Mouse (Mus musculus): ENCODE results near the gene Eps8.

Gene Eps8

DNA sequence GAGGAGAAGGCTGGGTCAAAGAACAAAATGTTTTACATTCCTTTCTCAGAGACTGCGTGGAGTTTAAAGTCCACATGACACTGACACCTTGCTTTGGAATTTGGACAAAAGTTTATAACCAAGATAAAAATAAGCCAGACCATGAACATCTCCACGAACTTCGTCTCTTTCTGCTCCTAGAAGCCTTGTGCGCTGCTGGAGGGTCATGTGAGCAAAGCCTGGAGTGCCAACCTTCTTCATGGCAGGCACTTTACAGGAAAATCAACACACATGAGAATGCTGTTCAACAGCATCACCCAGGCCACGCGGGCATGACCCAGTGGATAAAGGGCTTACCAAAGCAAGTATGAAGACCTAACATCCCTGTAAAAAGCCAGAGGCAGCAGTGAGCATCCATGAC is 85.6 kb downstream of the Eps8 start:
- no peak for DNase-seq (ENCODE audit: low spot score)

DNA sequence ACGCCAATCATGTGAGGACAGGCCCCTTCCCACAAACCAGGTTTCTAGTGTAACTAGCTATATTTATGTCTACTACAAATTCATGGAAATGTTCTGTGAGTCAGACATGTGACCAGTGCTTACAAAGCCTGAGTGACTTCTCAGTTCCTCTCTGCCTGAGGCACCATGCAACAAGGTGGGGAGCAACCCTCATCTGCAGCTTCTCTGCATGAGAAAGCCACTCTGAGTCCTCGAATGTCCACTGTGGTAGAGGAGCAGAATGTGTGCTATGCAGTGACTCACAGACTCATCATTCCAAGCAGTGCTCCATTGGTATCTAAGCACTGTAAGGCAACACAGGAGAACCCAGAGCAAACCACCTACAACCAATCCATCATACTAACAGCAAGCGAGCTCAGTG is 88.8 kb downstream of the Eps8 start:
- no peak for DNase-seq (ENCODE audit: low spot score)

DNA sequence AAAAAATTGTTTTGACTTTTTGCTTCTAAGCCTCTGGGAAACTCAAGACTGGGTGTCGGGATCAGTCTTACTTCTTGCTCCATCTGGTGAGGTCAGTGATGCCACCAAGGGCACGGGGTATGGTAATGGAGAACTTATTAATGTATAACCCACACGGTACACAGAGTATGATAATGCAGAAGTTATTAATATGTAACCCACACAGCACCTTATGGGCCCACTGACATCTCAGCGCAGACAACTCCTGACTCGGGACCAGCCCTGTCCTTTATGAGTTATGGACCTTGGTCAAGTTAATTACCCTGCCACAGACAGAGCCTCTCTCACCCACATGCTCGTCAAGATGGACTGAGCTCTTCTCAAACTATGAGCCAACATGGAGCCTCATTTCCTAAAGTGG is 89.2 kb downstream of the Eps8 start:
- no peak for DNase-seq (ENCODE audit: low spot score)

DNA sequence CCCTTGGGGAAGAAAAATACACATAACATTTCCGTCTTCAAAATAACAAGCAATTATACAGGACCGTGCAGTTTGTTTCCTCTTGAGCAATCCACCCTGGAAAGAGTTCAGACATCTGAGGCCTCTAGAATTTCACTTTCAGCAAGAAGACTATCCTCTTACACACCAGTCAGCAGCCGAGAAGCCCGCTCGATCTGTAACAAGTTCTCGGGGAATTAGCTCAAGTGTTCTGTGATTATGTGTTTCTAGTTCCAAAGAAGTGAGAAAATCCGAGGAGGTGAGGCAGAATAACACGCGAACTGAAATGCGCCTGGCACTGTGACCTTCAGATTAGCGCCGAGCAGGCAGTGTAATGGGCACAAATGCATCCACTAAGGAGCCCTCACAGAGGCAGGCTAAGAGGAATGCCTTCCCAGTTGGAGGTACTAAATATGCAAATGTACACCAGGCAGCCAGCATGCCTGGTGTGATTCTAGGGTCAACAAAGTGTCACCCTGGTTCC is 94.3 kb downstream of the Eps8 start:
- DNase-seq (ENCODE audit: low spot score) = no peak

DNA sequence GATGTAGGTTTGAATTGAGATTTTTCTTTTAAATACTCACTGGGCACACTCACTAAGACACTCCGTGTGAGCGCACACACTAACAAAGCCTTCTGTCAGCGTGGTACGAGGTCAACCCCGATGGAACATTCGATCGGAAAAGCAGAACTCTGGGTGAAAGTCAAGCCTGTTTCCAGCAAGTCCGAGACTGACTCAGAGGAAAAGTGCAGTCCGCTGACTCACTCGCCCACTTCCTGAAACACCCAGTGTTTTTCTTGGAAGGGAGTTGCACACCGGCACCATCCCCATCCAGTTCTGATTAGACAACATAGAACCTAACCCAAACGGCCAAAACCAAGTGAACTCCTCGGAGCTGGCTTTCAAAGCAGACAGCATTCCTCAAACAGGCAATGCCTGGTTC is 95.8 kb downstream of the Eps8 start:
- no peak for DNase-seq (ENCODE audit: low spot score)

DNA sequence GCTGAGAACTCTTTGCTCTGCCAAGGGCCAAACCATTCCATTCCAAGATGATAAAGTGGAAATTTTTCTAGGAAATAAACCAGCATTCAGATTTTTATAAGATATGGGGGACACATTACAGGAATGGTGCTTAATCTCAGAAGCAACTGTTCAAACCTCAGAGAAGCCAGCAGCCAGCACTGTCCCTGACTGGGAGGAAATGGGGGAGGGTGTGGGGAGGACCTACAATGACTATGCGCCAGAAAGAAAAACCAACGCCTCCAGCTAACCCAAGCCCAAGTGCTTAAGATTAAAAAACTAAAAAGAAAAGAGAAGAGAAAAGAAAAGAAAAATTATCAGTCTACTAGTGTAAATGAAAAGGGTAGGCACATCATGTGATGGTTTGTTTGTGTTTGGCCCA is 97.0 kb downstream of the Eps8 start:
- no peak for DNase-seq (ENCODE audit: low spot score)

DNA sequence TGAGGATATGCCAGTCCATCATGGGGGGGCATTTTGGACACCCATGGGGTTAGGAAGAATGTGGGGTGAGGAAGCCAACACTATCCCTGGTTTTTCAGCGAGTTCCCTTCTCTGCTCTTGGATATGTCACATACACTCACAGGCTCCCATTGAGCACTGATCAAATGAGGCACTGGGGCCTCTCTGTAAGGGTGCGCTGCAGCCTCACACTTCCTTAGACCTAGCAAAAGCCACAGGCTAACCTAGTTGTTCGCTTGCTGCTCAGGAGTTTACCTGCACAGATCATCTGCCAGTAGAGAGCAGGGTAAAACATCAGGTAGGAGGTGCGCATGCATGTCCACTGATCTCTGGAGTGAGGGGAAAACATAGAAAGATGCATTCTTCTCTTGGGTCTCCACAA is 97.5 kb downstream of the Eps8 start:
- DNase-seq (ENCODE audit: low spot score) = no peak

DNA sequence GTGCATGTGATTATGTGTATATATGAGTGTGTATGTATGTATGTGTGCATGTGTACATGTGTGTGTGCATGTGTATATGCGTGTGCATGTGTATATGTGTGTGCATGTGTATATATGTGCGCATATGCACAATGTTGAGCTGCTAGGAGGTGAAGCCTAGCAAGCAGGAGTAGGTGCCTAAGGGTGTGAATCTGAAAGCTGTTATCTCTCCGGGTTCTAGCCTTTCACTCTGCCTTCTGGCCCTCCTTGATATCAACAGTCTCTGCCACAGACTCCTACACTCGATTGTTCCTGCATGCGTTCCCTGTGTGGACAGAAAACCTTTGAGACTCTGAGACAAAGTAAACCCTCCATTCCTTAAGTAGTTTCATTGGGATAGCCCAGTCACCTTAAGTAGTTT is 98.0 kb downstream of the Eps8 start:
- DNase-seq (ENCODE audit: low spot score) = no peak

DNA sequence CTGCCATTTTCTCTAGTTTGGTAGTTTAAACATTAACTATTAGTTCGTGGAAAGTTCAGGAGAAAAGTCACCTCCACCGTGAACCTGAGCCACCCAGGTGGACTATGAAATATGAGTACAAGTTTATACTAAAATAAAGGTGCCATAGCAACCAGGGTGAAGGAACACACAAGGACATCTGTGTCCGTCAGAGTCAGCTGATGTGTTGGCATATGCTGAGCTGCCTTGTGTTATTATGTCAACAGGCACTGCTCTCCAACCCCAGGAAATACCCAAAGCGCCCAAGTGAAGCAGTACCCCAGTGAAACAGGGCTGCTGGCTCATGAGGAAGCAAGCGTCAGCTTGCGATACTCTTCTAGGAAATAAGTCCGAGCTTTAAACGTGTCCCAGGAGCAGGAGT is 104.5 kb downstream of the Eps8 start:
- DNase-seq (ENCODE audit: low spot score) = no peak

DNA sequence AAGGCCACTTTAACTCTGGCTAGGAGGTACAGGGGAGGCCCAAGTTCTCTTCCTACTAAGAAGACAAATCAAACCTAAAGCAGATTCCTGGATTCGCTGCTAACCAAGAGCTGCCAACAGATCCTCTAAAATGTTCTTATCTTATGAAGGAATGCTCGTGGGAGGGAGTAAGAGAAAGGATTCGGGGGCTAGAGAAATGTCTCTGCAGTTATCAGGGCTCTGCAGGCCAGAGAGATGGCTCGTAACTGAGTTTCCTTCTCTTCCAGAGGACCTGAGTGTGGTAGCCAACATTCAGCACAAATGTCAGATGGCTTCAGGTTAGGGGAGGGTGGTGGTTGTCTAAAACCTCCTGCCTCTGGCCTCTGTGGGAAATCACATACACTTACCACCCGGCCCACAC is 106.1 kb downstream of the Eps8 start:
- no peak for DNase-seq (ENCODE audit: low spot score)

DNA sequence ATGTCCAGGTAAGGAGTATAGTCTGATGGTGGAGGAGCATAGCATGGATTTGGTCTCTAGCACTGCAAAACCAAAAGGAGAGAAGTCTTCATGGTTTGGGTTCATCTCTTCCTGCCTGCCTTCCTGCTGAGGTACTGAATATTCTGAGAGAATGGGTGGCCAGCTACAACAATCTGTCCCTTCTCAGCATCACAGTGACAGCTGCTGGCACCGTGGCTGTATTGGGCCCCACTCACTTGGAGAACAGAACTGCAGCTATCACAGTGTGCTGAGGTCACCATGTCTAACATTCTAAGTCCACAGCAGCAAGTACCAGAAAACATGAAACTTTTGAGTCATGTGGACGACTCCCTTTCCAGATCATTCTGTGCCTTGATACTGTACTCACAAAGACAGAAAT is 107.1 kb downstream of the Eps8 start:
- no peak for DNase-seq (ENCODE audit: low spot score)

DNA sequence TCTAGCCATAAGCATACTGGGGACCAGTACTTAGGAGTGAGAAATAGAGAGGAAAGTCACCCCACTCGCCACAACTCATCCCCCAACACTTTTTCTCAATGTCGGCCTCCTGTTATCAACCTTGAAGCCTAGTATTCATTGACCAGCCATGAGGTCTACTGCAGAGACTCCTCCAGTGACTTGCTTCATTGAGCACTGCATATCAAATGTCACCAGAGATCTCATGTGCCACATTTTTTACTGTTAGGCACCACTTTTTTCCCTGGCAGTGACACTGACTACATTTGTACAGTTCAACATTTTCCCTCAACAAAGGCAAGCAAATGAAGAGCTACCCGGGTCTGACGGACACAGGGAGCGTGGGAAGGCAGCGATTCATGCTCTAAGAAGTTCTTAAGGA is 108.6 kb downstream of the Eps8 start:
- no peak for DNase-seq (ENCODE audit: low spot score)

DNA sequence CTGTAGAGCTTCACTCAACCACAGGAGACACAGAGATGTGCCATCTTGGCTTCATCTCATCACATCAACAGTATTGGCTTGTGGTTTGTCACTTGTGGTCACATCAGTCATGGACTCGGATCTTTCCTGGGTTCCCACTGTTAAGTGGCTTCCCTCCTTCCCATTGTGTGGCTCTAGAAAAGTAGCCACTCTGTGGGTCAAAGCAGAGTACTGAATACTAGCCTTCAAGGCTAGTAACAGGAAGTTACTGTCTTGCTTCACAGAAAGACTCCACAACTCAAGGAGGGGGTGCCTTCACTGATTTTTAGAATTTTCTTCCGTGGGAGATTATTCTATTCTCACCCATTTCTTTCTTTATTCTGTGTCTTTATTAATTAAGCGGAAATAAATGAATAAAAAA is 109.3 kb downstream of the Eps8 start:
- no peak for DNase-seq (ENCODE audit: low spot score)

DNA sequence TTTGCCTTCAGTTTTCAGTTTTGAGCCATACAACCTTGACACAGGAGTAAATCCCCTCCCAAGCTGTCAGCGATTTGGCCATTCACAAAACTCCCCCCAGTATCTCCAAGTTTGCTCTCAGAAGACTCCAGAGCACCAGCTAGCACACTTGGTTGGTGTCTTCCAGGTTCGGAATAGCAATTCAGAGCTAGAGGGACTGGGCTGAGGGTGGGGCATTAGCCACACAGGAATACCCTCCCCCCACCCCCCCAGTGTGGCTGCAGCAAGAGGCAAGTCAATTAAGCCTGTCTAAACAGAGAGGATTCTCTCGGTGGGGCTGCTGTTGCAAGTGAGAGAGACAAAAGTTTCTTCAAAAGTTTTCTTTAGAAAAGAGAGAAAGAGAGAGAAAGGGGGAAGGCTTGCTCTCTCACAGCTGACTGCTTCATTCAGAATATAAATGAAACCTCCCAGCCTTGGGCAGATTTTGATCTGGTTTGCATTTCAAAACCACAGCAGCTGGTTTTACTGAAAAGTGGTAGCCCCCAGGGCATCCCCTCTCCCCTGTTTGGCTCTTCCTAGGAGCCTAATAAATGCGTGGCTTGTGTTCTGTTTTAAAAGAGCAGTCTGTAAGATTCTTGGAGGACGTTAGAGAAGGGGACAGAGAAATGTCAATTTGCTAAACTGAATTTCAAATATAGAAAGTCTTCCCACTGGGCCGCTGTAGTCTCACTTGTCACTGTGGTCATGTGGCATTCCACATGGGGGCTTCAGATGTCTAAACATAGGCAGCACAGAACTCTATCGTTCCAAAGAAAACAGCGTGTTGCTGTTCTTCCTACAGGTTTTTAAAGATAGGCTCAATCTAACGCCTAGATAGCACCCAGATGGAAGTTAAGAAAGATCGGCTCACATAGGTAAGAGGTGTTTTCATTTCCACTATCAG is 112.2 kb downstream of the Eps8 start:
- DNase-seq (ENCODE audit: low spot score) = no peak

DNA sequence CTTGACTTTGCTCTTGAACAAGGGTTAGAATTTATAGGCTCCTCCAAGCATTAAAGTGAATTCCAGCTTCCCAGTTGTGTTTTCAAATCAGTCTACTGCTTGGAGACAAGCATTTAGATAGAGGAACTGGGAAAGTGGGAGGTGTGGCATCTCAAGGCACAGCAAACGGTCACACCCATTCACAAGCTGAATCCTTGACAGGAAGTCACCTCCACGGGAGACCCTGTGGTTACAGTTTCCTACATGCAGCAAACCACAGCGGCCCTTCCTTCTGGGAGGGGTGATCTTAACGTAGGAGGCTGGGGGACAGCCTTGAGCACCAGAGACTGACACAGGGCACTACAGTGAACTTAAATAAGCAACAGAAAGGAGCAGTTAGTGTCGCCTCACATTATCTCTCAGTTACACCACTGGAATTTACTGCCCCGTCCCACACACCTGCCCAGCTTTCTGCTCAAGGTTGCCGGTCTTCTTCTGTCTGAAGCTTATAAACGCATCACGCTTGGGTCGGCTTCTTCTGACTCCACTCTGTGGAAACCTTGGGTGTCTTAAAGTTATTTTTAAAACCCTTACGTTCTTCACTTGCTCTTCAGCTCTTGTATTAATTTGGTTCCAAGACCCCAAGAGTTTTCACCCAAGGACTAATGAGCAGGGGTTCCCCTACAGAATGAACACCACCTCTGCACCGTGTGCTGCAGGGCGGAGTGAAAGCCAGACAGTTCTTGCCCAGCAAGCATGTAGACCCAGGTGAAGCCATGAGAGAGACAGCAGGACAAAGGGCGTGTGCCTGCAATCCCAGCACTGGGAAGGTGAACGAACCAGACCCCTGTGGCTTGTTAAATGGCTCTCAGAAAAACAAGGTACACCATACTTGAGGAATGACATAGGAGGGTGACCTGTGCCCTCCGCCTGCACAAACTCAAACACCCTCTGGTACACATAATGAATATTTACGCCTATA is 113.2 kb downstream of the Eps8 start:
- DNase-seq (ENCODE audit: low spot score) = peak; percentile 4

DNA sequence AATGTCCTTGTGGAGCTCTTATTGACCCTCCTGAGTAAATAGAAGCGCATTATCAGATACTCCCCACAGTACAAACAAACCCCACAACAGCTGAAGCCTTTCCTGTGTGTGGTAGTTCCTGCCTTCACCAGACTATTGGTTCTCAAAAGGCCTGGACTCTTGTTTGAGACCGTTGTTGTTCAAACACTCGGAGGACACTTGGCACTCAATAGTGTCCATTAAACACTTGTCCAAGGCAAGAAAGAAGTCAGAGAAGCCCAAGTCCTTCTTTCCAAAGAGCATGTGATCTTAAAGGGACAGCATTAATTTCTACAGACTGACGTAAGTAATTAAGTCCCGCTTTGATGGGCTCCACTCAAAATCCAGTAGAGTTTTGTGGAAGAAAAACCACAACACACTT is 113.9 kb downstream of the Eps8 start:
- DNase-seq (ENCODE audit: low spot score) = no peak

DNA sequence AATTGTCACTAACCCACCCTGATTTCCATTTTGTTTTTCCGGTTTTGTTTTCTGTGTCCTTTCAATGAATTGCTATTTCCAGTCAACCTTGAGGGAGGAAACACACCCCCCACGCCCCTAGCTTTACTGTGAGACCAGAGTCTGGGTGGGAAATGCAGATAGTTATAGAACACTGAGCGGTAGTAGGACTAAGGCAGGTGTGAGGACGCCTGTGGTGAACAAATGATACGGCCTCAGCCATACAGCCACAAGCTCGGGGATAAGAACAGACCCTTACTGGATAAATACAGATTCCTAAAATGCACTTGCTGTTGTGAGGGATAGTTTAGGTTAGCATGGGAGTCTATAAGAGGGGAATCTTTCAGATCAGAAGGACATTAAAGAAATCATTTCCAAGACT is 114.3 kb downstream of the Eps8 start:
- no peak for DNase-seq (ENCODE audit: low spot score)

DNA sequence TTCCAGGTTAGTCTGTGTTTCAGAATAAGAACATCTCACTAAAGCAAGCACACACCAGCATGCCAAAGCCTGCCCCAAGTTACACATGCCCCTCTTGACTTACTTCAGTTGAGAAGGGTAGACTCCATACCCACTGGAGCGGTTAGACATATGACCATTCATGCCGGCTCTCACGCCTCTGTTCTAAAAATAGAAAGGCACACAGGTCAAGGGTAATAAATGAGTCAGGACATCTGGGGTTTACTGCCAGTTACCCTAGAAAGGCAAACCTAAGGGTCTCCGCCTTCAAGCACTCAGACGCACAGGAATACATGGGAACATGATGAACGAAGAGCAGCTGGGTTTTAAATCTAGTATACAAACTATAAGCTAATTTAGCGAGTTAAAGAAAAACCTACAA is 115.5 kb downstream of the Eps8 start:
- no peak for DNase-seq (ENCODE audit: low spot score)

DNA sequence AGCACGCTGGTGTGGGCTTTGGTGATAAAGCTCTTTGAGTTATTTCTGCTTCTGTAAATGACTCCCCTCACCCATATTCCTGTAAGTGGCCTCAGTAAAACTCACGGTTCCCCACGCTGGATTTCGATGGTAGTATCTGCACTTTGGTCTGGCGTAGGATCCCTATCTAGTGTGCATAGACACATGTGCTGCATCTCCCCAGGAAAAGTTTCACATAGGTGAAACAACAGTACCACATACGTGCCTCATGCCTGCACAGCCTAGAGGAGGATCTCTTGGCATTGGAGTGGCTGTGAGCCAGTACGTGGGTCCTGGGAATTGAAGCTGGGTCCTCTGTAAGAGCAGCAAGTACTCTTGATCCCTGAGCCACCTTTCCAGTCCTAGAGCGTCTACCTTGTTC is 121.9 kb downstream of the Eps8 start:
- no peak for DNase-seq (ENCODE audit: low spot score)

DNA sequence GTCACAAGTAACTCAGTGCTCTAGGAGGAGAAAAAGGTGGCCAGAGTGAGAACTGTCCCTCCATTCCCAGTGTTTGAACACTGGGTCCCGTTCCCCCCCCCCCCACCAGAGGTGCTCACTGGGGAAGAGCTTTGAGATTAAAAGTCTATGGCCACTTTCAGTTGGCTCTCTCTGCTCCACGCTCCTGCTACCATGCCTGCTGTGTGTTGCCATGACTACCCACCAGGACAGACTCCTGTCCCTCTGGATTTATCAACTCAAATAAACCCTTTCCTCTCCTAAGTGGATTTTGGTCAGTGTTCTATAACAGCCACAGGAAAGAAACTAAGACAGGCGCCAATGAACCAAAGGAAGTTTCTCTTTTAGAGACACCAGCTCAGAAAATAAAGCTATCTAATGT is 128.9 kb downstream of the Eps8 start:
- DNase-seq (ENCODE audit: low spot score) = no peak

DNA sequence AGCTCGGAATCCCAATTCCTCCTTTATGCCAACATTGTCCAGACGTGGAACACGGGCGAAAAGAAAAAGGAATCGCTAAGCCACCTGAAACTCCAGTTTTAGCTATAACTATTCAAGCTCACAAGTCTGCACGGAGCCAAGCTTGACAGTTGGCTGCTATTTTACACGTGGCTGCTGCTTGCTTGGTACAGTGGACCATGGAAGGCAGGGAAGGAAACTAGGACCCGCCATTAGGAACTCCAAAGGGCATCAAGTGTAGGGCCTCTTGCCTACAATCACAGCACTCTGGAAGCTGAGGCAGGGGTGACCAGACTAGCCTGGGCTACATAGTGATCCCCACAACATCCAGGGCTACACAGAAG is 134.4 kb downstream of the Eps8 start:
- no peak for DNase-seq (ENCODE audit: low spot score)

DNA sequence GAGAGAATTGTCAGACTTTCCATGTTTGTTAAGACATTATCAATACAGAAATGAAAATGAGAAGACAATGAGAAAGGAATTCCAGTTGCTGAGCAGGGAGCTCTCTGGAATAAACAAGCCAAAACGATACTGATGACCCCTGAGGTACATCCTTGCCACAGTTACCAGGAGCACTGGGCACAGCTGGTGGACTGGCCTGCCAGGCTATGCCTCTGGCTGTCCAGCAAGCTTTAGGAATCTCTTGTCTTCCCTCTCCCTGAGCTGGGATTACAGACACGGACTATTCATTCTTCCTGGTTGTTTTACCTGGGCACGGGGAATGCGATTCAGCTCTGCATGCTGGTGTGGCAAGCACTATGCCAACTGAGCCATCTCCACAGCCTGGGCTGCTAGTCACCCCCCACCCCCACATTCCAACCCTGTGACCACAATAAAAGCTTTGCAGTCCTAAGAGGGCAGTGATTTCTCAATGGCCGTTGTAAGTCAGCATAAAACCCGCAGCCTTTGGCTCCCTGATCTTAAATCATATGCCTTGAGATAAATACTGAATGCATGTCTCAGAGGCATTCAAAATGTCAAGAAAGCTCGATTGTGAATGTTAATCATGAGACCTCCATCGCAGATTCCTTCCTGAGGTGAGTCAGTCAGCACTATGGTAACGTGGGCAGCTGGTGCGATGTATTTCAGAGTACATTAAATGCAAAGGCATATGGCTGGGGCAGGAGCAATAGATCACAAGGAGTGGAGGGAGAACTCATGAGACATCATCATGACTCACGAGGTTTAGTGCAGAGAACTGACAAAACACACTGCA is 134.9 kb downstream of the Eps8 start:
- no peak for DNase-seq (ENCODE audit: low spot score)

All from spleen, adult 12 weeks (tissue).